Mouse (Mus musculus) liver, embryonic 15.5 days (tissue): ENCODE results near the gene Pradc1. TPM values are rescaled to one million over a fixed set of nuclear protein-coding genes. Genes with fewer than 3 reads are reported as not detected.

Source experiments
- polyA plus RNA-seq: library from polyadenylated mRNA; unstranded; fragments of >200 nt; fragmentation: Nextera tagmentation; extraction: Ambion mirVana; gene quantifications from 2 replicates; pipeline ENCODE4 v1.2.1, GENCODE M21; 2015

Pradc1 gene
- polyA plus RNA-seq, 1 experiment from 2014 or later: 26.8 TPM

Other genes starting within 250 kb of the Pradc1 start
- 1.6 and 1.9 TPM in 2 replicates for gene Sfxn5, start 118.5 kb downstream of the Pradc1 start, polyA plus RNA-seq
- gene Rab11fip5, start 77.3 kb downstream of the Pradc1 start, polyA plus RNA-seq: 0.86 and 1.3 TPM in 2 replicates
- not detected in 2 replicates for gene Noto, start 28.1 kb downstream of the Pradc1 start, polyA plus RNA-seq
- 20.1 and 21.4 TPM in 2 replicates for gene Smyd5, start 20.0 kb downstream of the Pradc1 start, polyA plus RNA-seq
- 260 and 270 TPM in 2 replicates for gene Cct7, start 456 bp downstream of the Pradc1 start, polyA plus RNA-seq
- gene Fbxo41, start 51.0 kb upstream of the Pradc1 start, polyA plus RNA-seq: not detected in 2 replicates
- gene Egr4, start 61.6 kb upstream of the Pradc1 start, polyA plus RNA-seq: not detected in 2 replicates
- gene Alms1, start 135.6 kb upstream of the Pradc1 start, polyA plus RNA-seq: 1.5 and 1.9 TPM in 2 replicates